Comparison of ENCODE assay signal across 7 mouse cellular contexts in genomic region chr4:103314526-103314910, GRCm38 (mm10). TPM values are rescaled to one million over a fixed set of nuclear protein-coding genes. Genes with fewer than 3 reads are reported as not detected.
A peak's percentile ranks its signal among the peaks of the same experiment; 100 is the strongest.
DNase-seq lines count a peak whose midpoint lies in the region; ATAC-seq and TF ChIP-seq lines count a peak whose summit lies in the region.

No protein-coding gene starts in this region.

- no peak for TF ChIP-seq POLR2A in ES-Bruce4 (IDR thresholded peaks at IDR 0.05; ENCODE audit: insufficient read depth, low read length)

- H3K4me1 ChIP-seq in ES-Bruce4 (ENCODE audit: control insufficient read depth, insufficient read depth, low read length) = no peaks in the 10 kb centered on the region
- peaks cover 7% of the 10 kb centered on the region for H3K4me1 ChIP-seq in heart, embryonic 16.5 days (ENCODE audit: control insufficient read depth, insufficient read depth, low read length)
- H3K4me1 ChIP-seq in lung, embryonic 14.5 days (ENCODE audit: insufficient read depth) = no peaks in the 10 kb centered on the region; the same call in 1 of the 2 replicates

- H3K27ac ChIP-seq in ES-Bruce4 (ENCODE audit: insufficient read depth, low read length) = no peak overlapping the region
- H3K27ac ChIP-seq in heart, embryonic 16.5 days (ENCODE audit: low read length) = peak overlapping the region; percentile 99
- peak overlapping the region; percentile 97; the same call in 1 of the 2 replicates for H3K27ac ChIP-seq in lung, embryonic 14.5 days (ENCODE audit: low read depth)

- peak; percentile 53 for DNase-seq in adipocyte (ENCODE audit: low spot score)
- peak; percentile 52 for DNase-seq in lung, embryonic 14.5 days
- no peak for DNase-seq in cerebellum, adult 9-11 months
- DNase-seq in thymus, adult 18-20 months = no peak
- no peak for DNase-seq in T-cell, adult 2 months (ENCODE audit: low spot score)

- H3K4me2 ChIP-seq in heart, embryonic 16.5 days (ENCODE audit: low read depth, low read length) = peak overlapping the region; percentile 77
- peak overlapping the region; percentile 64 for H3K4me2 ChIP-seq in lung, embryonic 14.5 days

- peak overlapping the region; percentile 69 for H3K9ac ChIP-seq in ES-Bruce4 (ENCODE audit: low read depth, poor library complexity, severe bottlenecking)
- H3K9ac ChIP-seq in heart, embryonic 16.5 days (ENCODE audit: low read length) = peak overlapping the region; percentile 95
- H3K9ac ChIP-seq in lung, embryonic 14.5 days = peak overlapping the region; percentile 76

- no peaks in the 10 kb centered on the region for H3K36me3 ChIP-seq in ES-Bruce4 (ENCODE audit: control insufficient read depth, insufficient read depth, low read length, poor library complexity, severe bottlenecking)
- H3K36me3 ChIP-seq in heart, embryonic 16.5 days (ENCODE audit: control insufficient read depth, insufficient read depth) = no peaks in the 10 kb centered on the region
- H3K36me3 ChIP-seq in lung, embryonic 14.5 days (ENCODE audit: insufficient read depth) = no peaks in the 10 kb centered on the region

- no peak for ATAC-seq in heart, embryonic 16.5 days (replicated peaks; ENCODE audit: extremely low read depth, insufficient read depth, low FRiP score)
- no peak for ATAC-seq in lung, embryonic 14.5 days (ENCODE audit: insufficient read depth)

- TF ChIP-seq CTCF in ES-Bruce4 (IDR thresholded peaks at IDR 0.05; ENCODE audit: low read depth, low read length) = no peak
- no peak for TF ChIP-seq CTCF in lung, embryonic 14.5 days (IDR thresholded peaks at IDR 0.05; ENCODE audit: low read depth)

- H3K9me3 ChIP-seq in ES-Bruce4 (replicated peaks; ENCODE audit: control insufficient read depth, insufficient read depth, low read length, poor library complexity, severe bottlenecking) = no peaks in the 10 kb centered on the region
- H3K9me3 ChIP-seq in heart, embryonic 16.5 days (replicated peaks; ENCODE audit: control insufficient read depth, low read length) = no peaks in the 10 kb centered on the region
- H3K9me3 ChIP-seq in lung, embryonic 14.5 days (ENCODE audit: low read depth, low read length) = no peaks in the 10 kb centered on the region

- no peak for TF ChIP-seq EP300 in ES-Bruce4 (IDR thresholded peaks at IDR 0.05; ENCODE audit: insufficient read depth, low read depth, low read length)

- no peak overlapping the region for H3K4me3 ChIP-seq in ES-Bruce4 (ENCODE audit: low read depth, low read length)
- H3K4me3 ChIP-seq in heart, embryonic 16.5 days (ENCODE audit: low read length) = peak overlapping the region; percentile 77
- H3K4me3 ChIP-seq in lung, embryonic 14.5 days (ENCODE audit: low read depth, low read length) = peak overlapping the region; percentile 62

- WGBS in heart, embryonic 16.5 days = 55% methylated on average over 3 of the region's 3 CpGs
- WGBS in lung, embryonic 14.5 days = 22% methylated on average over 3 of the region's 3 CpGs

- no peaks in the 10 kb centered on the region for H3K27me3 ChIP-seq in ES-Bruce4 (ENCODE audit: control insufficient read depth, insufficient read depth, low read length, poor library complexity, severe bottlenecking)
- H3K27me3 ChIP-seq in heart, embryonic 16.5 days (ENCODE audit: control insufficient read depth, insufficient read depth, low read length) = no peaks in the 10 kb centered on the region
- H3K27me3 ChIP-seq in lung, embryonic 14.5 days (ENCODE audit: insufficient read depth, low read length) = no peaks in the 10 kb centered on the region

RNA-seq across cellular contexts. Expression of gene Oma1, which starts 0.9 kb away (rescaled TPM):
- polyA plus RNA-seq in ES-Bruce4 (2011; ENCODE audit: insufficient read depth, insufficient read length, low read depth, missing spikeins) = 18.0 and 25.8 TPM in 2 replicates
- polyA plus RNA-seq in heart, embryonic 16.5 days (2015; fragmentation: Nextera tagmentation; extraction: Ambion mirVana) = 26.6 and 33.3 TPM in 2 replicates
- polyA plus RNA-seq in lung, embryonic 14.5 days (2014; fragmentation: Nextera tagmentation; extraction: Ambion mirVana) = 18.9 and 21.8 TPM in 2 replicates

RNA-seq across cellular contexts. Expression of gene 4921539E11Rik, which starts 23.9 kb away (rescaled TPM):
- not detected in 2 replicates for polyA plus RNA-seq in ES-Bruce4 (2011; ENCODE audit: insufficient read depth, insufficient read length, low read depth, missing spikeins)
- 0.05 TPM in 1 of 2 replicates, not detected in the other for polyA plus RNA-seq in heart, embryonic 16.5 days (2015; fragmentation: Nextera tagmentation; extraction: Ambion mirVana)
- not detected in 2 replicates for polyA plus RNA-seq in lung, embryonic 14.5 days (2014; fragmentation: Nextera tagmentation; extraction: Ambion mirVana)

Comparison
In these comparisons a context has a peak if more than half of its experiments do, and no peak if none do; other contexts are left out.
1. DNase-seq: peak in adipocyte (single experiment) and lung, embryonic 14.5 days (single experiment); none in cerebellum, adult 9-11 months (single experiment), thymus, adult 18-20 months (0 of 2) and T-cell, adult 2 months (single experiment).
2. Peak in every context shown above with its lines, with median percentiles within 50 percentile points of each other: H3K9ac ChIP-seq.